In the genomic region with DNA sequence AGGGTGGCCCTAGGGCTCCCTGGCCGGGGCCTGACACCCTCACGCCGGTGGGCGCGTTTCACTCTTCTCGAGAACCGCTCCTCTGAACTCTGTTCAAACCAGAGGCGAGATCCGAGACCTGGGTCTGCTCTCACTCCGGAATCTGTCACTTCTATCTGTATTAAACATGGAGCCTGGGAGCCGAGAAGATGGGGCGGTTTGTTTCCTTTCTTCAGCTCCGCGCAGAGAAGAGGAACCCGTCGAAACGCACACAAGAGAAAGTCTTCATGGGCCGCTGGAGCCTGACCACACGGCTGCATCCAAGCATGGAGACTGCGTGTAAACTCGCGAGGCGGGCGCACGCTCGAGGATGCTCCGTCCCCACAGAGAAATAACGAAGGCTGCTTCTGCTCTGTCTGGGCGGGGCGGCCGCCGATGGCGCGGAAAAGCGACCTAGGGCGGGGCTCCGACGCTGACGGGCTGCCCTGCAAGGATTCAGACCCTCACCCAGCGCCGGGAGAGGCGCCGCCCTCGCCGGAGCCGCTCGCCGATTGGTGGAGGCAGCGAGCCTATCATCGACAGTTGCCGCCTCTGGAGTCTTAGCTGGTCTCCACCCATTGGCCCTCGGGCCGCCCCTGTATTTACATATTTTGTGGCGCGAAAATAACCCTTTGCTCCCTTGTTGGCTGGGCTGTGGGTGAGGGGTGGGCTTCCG, we compare ENCODE assay signal across 8 mouse cellular contexts. TPM values are rescaled to one million over a fixed set of nuclear protein-coding genes. Genes with fewer than 3 reads are reported as not detected.
DNase-seq lines count a peak whose midpoint lies in the region; ATAC-seq and TF ChIP-seq lines count a peak whose summit lies in the region.

No protein-coding gene starts in this region.

- TF ChIP-seq CTCF in kidney, postnatal 0 days (IDR thresholded peaks at IDR 0.05; ENCODE audit: low read depth), result no peak

- peaks cover 12% of the 10 kb centered on the region for H3K4me1 ChIP-seq in heart, embryonic 12.5 days (replicated peaks)
- H3K4me1 ChIP-seq in kidney, postnatal 0 days (replicated peaks; ENCODE audit: insufficient read depth, low read length), result 0 out of 2 replicates have a peak, but pooled peaks cover 11% of the 10 kb centered on the region

- H3K4me2 ChIP-seq in heart, embryonic 12.5 days, result peak overlapping the region; percentile 84
- peak overlapping the region; percentile 60 for H3K4me2 ChIP-seq in kidney, postnatal 0 days (ENCODE audit: low read length)

- peak; percentile 69 for DNase-seq in ovary, postnatal 10 days (ENCODE audit: low spot score)
- no peak for DNase-seq in ovary, adult 18-20 months (ENCODE audit: low spot score)
- DNase-seq in embryo, embryonic 10 days (ENCODE audit: low spot score), result peak; percentile 98
- DNase-seq in kidney, postnatal 0 days (ENCODE audit: low spot score), result peak; percentile 97
- peak; percentile 65 for DNase-seq in spleen, adult 12 weeks (ENCODE audit: low spot score)
- DNase-seq in layer of hippocampus, adult 8-10 months (ENCODE audit: low spot score in 2 of 2), result no peak

- H3K36me3 ChIP-seq in heart, embryonic 12.5 days, result no peaks in the 10 kb centered on the region
- H3K36me3 ChIP-seq in kidney, postnatal 0 days (ENCODE audit: insufficient read depth, low read length), result no peaks in the 10 kb centered on the region

- H3K27ac ChIP-seq in heart, embryonic 12.5 days (ENCODE audit: poor library complexity, severe bottlenecking), result peak overlapping the region; percentile 91
- peak overlapping the region; percentile 73 for H3K27ac ChIP-seq in kidney, postnatal 0 days

- WGBS in heart, embryonic 12.5 days, result 0% methylated on average over 56 of the region's 56 CpGs
- under 1% methylated on average over 55 of the region's 56 CpGs for WGBS in kidney, postnatal 0 days

- no peaks in the 10 kb centered on the region for H3K27me3 ChIP-seq in heart, embryonic 12.5 days (replicated peaks)
- peaks cover 20% of the 10 kb centered on the region for H3K27me3 ChIP-seq in kidney, postnatal 0 days (ENCODE audit: insufficient read depth, low read length)

- no peaks in the 10 kb centered on the region for H3K9me3 ChIP-seq in heart, embryonic 12.5 days (replicated peaks)
- no peaks in the 10 kb centered on the region for H3K9me3 ChIP-seq in kidney, postnatal 0 days (replicated peaks; ENCODE audit: low read length)

- peak; percentile 93 for ATAC-seq in heart, embryonic 12.5 days (ENCODE audit: insufficient number of reproducible peaks, low FRiP score)
- ATAC-seq in kidney, postnatal 0 days (replicated peaks; ENCODE audit: low FRiP score, low read depth), result peak; percentile 95
- peak; percentile 95 for ATAC-seq in megakaryocyte progenitor cell, adult 5-6 weeks (replicated peaks; ENCODE audit: poor library complexity)

- peak overlapping the region; percentile 72 for H3K4me3 ChIP-seq in heart, embryonic 12.5 days
- peak overlapping the region; percentile 52 for H3K4me3 ChIP-seq in kidney, postnatal 0 days (replicated peaks; ENCODE audit: low read depth, low read length)

- peak overlapping the region; percentile 92 for H3K9ac ChIP-seq in heart, embryonic 12.5 days
- peak overlapping the region; percentile 41 for H3K9ac ChIP-seq in kidney, postnatal 0 days (ENCODE audit: low read depth, low read length)

RNA-seq across cellular contexts. Expression of gene Igf2bp3, which starts 3.0 kb away (rescaled TPM):
- polyA plus RNA-seq in heart, embryonic 12.5 days (2016; fragmentation: Nextera tagmentation; extraction: Ambion mirVana), result 68.6 and 69.2 TPM in 2 replicates
- polyA plus RNA-seq in kidney, postnatal 0 days (2015; fragmentation: Nextera tagmentation; extraction: Ambion mirVana), result 20.5 and 20.6 TPM in 2 replicates
- 0.20 and 0.71 TPM in 2 replicates for total RNA-seq in megakaryocyte progenitor cell, adult 5-6 weeks (2015)
- total RNA-seq in megakaryocyte progenitor cell, adult 5-6 weeks (2017), result 0.03 and 0.21 TPM in 2 replicates
- not detected for total RNA-seq in layer of hippocampus, adult 8-10 months (2022)

RNA-seq across cellular contexts. Expression of gene Tra2a, which starts 46.1 kb away (rescaled TPM):
- 72.2 and 72.5 TPM in 2 replicates for polyA plus RNA-seq in heart, embryonic 12.5 days (2016; fragmentation: Nextera tagmentation; extraction: Ambion mirVana)
- polyA plus RNA-seq in kidney, postnatal 0 days (2015; fragmentation: Nextera tagmentation; extraction: Ambion mirVana), result 60.9 and 69.0 TPM in 2 replicates
- total RNA-seq in megakaryocyte progenitor cell, adult 5-6 weeks (2015), result 212 and 225 TPM in 2 replicates
- 159 and 185 TPM in 2 replicates for total RNA-seq in megakaryocyte progenitor cell, adult 5-6 weeks (2017)
- 100 to 1,000 TPM in 1 of 4 experiments, 10 to 100 TPM in 3; 54.1 to 108 (median 82.0) TPM for total RNA-seq in layer of hippocampus, adult 8-10 months (2022)

Comparison
In these comparisons a context has a peak if more than half of its experiments do, and no peak if none do; other contexts are left out.
1. DNase-seq: peak in ovary, postnatal 10 days (single experiment), embryo, embryonic 10 days (single experiment), kidney, postnatal 0 days (single experiment) and spleen, adult 12 weeks (single experiment); none in ovary, adult 18-20 months (single experiment) and layer of hippocampus, adult 8-10 months (0 of 2).
2. Peak in every context shown above with its lines, with median percentiles within 50 percentile points of each other: ATAC-seq.